Mouse (Mus musculus): Measurements from ENCODE around the gene Dpm2. TPM values are rescaled to one million over a fixed set of nuclear protein-coding genes. Genes with fewer than 3 reads are reported as not detected.

Gene Dpm2
- polyA plus RNA-seq, 1 experiment from 2014 or later: 101 TPM

- H3K4me3 ChIP-seq: no peak overlapping the region
- H3K36me3 ChIP-seq: no peaks in the 10 kb centered on the region
- H3K4me1 ChIP-seq: peaks cover 10% of the 10 kb centered on the region; the same call in 1 of the 2 replicates
- H3K27ac ChIP-seq: peak overlapping the region; percentile 2; the same call in 1 of the 2 replicates
- H3K4me2 ChIP-seq: no peak overlapping the region
- H3K9me3 ChIP-seq: no peaks in the 10 kb centered on the region
- H3K27me3 ChIP-seq: no peaks in the 10 kb centered on the region
- ATAC-seq (ENCODE audit: borderline replicate concordance, extremely low read depth, low FRiP score, low TSS enrichment): no peak
- 63% methylated on average over 9 of the region's 9 CpGs for WGBS
- no peak overlapping the region for H3K9ac ChIP-seq
Observed at GRCm38 (mm10) chr2:32549171-32549570, 21.5 kb upstream of the Dpm2 start.

DNA sequence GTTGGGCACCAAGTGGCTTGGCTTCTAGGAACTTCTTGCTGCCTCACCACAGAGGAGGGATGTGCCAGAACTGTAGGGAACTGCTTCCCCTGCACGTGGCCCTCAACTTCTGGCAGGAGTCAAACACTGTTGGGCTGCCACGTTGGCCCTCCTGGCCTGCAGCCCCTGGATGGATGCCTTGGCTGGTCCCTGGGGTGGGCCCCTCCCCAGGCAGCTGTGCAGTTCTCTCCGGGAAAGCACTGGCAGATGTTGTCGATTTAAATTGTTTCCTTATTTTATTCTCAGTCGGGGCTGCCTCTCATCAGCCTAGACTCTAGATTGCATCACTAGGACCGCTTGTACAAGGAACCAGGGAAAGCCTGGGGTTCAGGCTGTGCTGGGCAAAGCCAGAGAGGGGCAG, 20.9 kb upstream of the Dpm2 start:
- no peaks in the 10 kb centered on the region for H3K9me3 ChIP-seq
- H3K9ac ChIP-seq: no peak overlapping the region
- ATAC-seq (ENCODE audit: borderline replicate concordance, extremely low read depth, low FRiP score, low TSS enrichment): peak; percentile 61; the same call in 1 of the 2 replicates
- no peak overlapping the region for H3K4me3 ChIP-seq
- H3K36me3 ChIP-seq: no peaks in the 10 kb centered on the region
- peaks cover 10% of the 10 kb centered on the region; the same call in 1 of the 2 replicates for H3K4me1 ChIP-seq
- 49% methylated on average over 6 of the region's 6 CpGs for WGBS
- H3K4me2 ChIP-seq: no peak overlapping the region
- H3K27ac ChIP-seq: peak overlapping the region; percentile 2; the same call in 1 of the 2 replicates
- no peaks in the 10 kb centered on the region for H3K27me3 ChIP-seq

GRCm38 (mm10) chr2:32551236-32551635, 19.4 kb upstream of the Dpm2 start:
- no peak overlapping the region for H3K9ac ChIP-seq
- no peaks in the 10 kb centered on the region for H3K9me3 ChIP-seq
- ATAC-seq (ENCODE audit: borderline replicate concordance, extremely low read depth, low FRiP score, low TSS enrichment): no peak
- H3K36me3 ChIP-seq: no peaks in the 10 kb centered on the region
- WGBS: 75% methylated on average over 5 of the region's 5 CpGs
- no peak overlapping the region for H3K27ac ChIP-seq
- no peaks in the 10 kb centered on the region for H3K27me3 ChIP-seq
- no peak overlapping the region for H3K4me2 ChIP-seq
- peaks cover 21% of the 10 kb centered on the region for H3K4me1 ChIP-seq
- H3K4me3 ChIP-seq: no peak overlapping the region

GRCm38 (mm10) chr2:32553592-32554148, 17.0 kb upstream of the Dpm2 start:
- Histone ChIP-seq H3K4me3 (no peak overlapping the region), H3K4me2 (no peak overlapping the region), H3K4me1 (peaks cover 29% of the 10 kb centered on the region), H3K9me3 (no peaks in the 10 kb centered on the region), H3K27me3 (no peaks in the 10 kb centered on the region), H3K27ac (no peak overlapping the region), H3K36me3 (peaks cover 3% of the 10 kb centered on the region; the same call in 1 of the 2 replicates), H3K9ac (no peak overlapping the region)
- ATAC-seq (ENCODE audit: borderline replicate concordance, extremely low read depth, low FRiP score, low TSS enrichment): no peak
- 65% methylated on average over 7 of the region's 7 CpGs for WGBS

DNA sequence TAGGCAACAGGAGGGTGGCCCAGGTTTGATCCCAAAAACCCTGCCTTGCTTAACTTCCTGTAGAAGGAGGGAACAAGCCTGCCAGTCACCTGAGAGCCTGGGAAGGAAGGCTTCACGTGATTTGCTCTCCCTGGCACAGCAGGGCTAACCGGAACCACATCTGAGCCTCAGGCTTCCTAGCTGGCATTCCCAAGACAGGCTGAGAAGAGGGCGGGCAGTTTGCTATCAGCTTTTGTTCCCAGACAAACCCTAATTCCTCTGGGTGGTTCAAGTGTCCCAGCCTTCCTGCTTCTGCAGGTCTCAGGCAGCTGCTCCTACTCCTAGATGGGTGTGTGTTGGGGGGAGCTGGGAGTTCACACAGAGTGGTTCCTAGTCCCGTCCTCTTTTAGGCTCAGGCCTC, 15.2 kb upstream of the Dpm2 start:
- H3K36me3 ChIP-seq: peaks cover 9% of the 10 kb centered on the region; the same call in 1 of the 2 replicates
- WGBS: 46% methylated on average over 4 of the region's 4 CpGs
- no peaks in the 10 kb centered on the region for H3K27me3 ChIP-seq
- H3K4me2 ChIP-seq: no peak overlapping the region
- H3K27ac ChIP-seq: peak overlapping the region; percentile 58
- ATAC-seq (ENCODE audit: borderline replicate concordance, extremely low read depth, low FRiP score, low TSS enrichment): 0 out of 2 replicates have a peak, but pooled peaks have one; percentile 17
- peaks cover 19% of the 10 kb centered on the region for H3K4me1 ChIP-seq
- no peak overlapping the region for H3K4me3 ChIP-seq
- no peaks in the 10 kb centered on the region for H3K9me3 ChIP-seq
- H3K9ac ChIP-seq: no peak overlapping the region

DNA sequence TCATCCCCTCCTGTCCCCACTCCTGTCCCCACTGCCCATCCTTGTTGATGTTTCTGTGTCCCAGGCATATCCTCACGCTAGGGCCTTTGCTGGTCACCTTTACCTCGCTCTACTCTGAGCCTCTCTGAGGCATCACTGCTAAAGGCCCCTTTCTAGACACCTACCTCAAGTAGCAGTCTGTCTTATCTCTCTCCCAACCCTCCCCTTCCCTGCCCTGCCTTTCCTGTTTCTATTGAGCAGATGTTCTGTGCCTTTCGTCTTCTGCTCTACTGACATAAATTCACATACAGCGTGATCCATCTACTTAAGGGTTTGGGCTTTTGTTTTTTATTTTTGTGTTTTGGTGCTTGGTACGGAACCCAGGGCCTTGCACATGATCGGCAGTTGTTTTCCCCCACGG, 14.6 kb upstream of the Dpm2 start:
- Histone ChIP-seq H3K4me3 (no peak overlapping the region), H3K36me3 (peaks cover 14% of the 10 kb centered on the region), H3K9me3 (no peaks in the 10 kb centered on the region), H3K9ac (no peak overlapping the region), H3K4me2 (no peak overlapping the region), H3K4me1 (peaks cover 19% of the 10 kb centered on the region), H3K27me3 (no peaks in the 10 kb centered on the region), H3K27ac (peak overlapping the region; percentile 58)
- WGBS: 71% methylated on average over 7 of the region's 7 CpGs
- no peak for ATAC-seq (ENCODE audit: borderline replicate concordance, extremely low read depth, low FRiP score, low TSS enrichment)

GRCm38 (mm10) chr2:32559570-32559969, 11.1 kb upstream of the Dpm2 start:
- H3K4me1 ChIP-seq: peaks cover 19% of the 10 kb centered on the region
- H3K9ac ChIP-seq: no peak overlapping the region
- no peak; the same call in 1 of the 2 replicates for ATAC-seq (ENCODE audit: borderline replicate concordance, extremely low read depth, low FRiP score, low TSS enrichment)
- H3K27ac ChIP-seq: peak overlapping the region; percentile 34; the same call in 1 of the 2 replicates
- peaks cover 37% of the 10 kb centered on the region for H3K36me3 ChIP-seq
- H3K4me3 ChIP-seq: no peak overlapping the region
- no peaks in the 10 kb centered on the region for H3K27me3 ChIP-seq
- H3K4me2 ChIP-seq: no peak overlapping the region
- WGBS: 57% methylated on average over 5 of the region's 5 CpGs
- H3K9me3 ChIP-seq: no peaks in the 10 kb centered on the region

DNA sequence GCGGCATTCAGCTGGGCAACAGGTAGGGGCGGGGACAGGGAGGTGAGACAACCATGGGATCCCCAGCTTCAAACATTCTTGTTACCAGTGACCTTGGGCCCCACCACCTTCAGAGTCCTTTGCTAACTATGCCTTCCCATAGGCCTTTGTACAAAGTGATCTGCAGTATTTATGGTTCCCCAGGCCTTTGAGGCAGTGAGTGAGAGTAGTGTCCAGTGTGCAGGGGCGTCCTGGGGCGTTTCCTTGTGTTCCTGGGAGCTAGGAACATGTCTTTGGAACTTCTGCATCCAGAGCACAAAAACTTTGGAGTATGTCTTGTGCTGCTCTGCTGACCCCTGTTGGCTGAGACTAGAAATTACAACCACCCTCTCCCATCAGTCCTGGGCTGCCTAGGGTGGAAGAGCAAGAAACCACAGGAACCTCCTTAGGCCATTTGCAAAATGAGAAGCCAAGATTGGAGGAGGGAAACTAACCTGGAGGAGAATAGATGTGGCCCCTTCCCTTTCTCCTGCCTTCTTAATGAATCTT, 4.1 kb upstream of the Dpm2 start:
- Histone ChIP-seq H3K9ac (no peak overlapping the region), H3K36me3 (peaks cover 66% of the 10 kb centered on the region), H3K27me3 (no peaks in the 10 kb centered on the region), H3K9me3 (no peaks in the 10 kb centered on the region), H3K4me2 (no peak overlapping the region), H3K4me1 (peaks cover 4% of the 10 kb centered on the region), H3K4me3 (no peak overlapping the region), H3K27ac (0 out of 2 replicates have a peak overlapping the region, but pooled peaks have one; percentile 6)
- ATAC-seq (ENCODE audit: borderline replicate concordance, extremely low read depth, low FRiP score, low TSS enrichment): no peak
- WGBS: 40% methylated on average over 4 of the region's 4 CpGs

- no peaks in the 10 kb centered on the region for H3K27me3 ChIP-seq
- H3K36me3 ChIP-seq: peaks cover 62% of the 10 kb centered on the region
- WGBS: 47% methylated on average over 5 of the region's 5 CpGs
- no peak overlapping the region for H3K9ac ChIP-seq
- no peak for ATAC-seq (ENCODE audit: borderline replicate concordance, extremely low read depth, low FRiP score, low TSS enrichment)
- no peaks in the 10 kb centered on the region for H3K9me3 ChIP-seq
- H3K27ac ChIP-seq: no peak overlapping the region
- no peak overlapping the region for H3K4me2 ChIP-seq
- no peak overlapping the region for H3K4me3 ChIP-seq
- H3K4me1 ChIP-seq: peaks cover 10% of the 10 kb centered on the region
Observed at GRCm38 (mm10) chr2:32568149-32568548, 2.5 kb upstream of the Dpm2 start.

- no peaks in the 10 kb centered on the region for H3K9me3 ChIP-seq
- peaks cover 54% of the 10 kb centered on the region for H3K36me3 ChIP-seq
- no peak overlapping the region for H3K4me2 ChIP-seq
- WGBS: 79% methylated on average over 3 of the region's 3 CpGs
- no peaks in the 10 kb centered on the region for H3K27me3 ChIP-seq
- no peak overlapping the region for H3K9ac ChIP-seq
- no peak overlapping the region for H3K27ac ChIP-seq
- no peak overlapping the region for H3K4me3 ChIP-seq
- peaks cover 10% of the 10 kb centered on the region for H3K4me1 ChIP-seq
- no peak for ATAC-seq (ENCODE audit: borderline replicate concordance, extremely low read depth, low FRiP score, low TSS enrichment)
Observed at GRCm38 (mm10) chr2:32568941-32569340, 1.7 kb upstream of the Dpm2 start.

DNA sequence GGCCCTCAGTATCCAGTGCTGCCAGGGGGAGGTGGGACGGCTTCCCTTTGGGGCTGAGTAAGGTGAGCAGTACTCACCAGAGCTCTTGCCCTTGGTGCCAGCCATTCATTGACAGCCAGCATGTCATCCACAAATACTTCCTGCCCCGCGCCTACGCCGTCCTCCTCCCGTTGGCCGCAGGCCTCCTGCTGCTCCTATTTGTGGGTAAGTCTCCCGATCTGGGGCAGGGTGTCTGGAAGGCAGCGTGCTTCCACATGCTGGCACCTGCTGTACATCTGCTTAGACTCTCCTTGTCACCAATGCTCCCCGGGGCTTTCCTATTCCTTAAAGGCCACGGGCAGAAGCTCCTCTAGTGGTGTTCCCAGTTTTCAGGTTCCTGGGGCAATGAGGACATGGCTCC, 1.5 kb downstream of the Dpm2 start:
- no peaks in the 10 kb centered on the region for H3K27me3 ChIP-seq
- no peaks in the 10 kb centered on the region for H3K9me3 ChIP-seq
- no peak overlapping the region for H3K27ac ChIP-seq
- no peak for ATAC-seq (ENCODE audit: borderline replicate concordance, extremely low read depth, low FRiP score, low TSS enrichment)
- H3K9ac ChIP-seq: no peak overlapping the region
- WGBS: 91% methylated on average over 11 of the region's 11 CpGs
- H3K4me1 ChIP-seq: peaks cover 18% of the 10 kb centered on the region
- H3K4me2 ChIP-seq: no peak overlapping the region
- peaks cover 26% of the 10 kb centered on the region for H3K36me3 ChIP-seq
- H3K4me3 ChIP-seq: no peak overlapping the region

DNA sequence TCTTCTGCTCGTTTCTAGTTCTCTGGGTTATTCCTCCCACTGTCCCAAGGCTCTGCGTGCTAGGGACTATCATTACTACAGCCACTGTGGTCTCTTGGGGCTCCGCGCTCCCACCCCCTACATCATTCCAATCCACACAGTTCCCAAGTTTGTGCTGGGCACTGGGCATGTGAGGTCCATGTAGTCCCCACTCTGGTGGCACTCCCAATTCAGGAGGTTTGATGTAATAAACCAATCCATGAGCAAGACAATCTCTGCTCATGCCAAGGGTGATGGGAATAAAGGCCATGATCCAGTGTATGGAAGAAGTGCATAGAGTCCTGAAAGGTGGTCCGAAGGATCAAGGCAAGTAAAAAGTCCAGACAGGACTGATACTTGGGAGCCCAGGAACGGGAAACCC, 3.8 kb downstream of the Dpm2 start, which contains the start of gene Pip5kl1:
Gene Pip5kl1, plus strand, starts transcription at position 301 of the 400 bp plus-strand sequence.
- H3K9ac ChIP-seq: peak within 1 kb of the TSS; percentile 30; the same call in 1 of the 2 replicates
- peak within 1 kb of the TSS; percentile 32 for H3K4me3 ChIP-seq
- H3K27me3 ChIP-seq: peaks cover 17% of the 10 kb centered on the region
- no peak for ATAC-seq (ENCODE audit: borderline replicate concordance, extremely low read depth, low FRiP score, low TSS enrichment)
- WGBS: 71% methylated on average over 6 of the region's 6 CpGs
- peaks cover 18% of the 10 kb centered on the region for H3K4me1 ChIP-seq
- peaks cover 5% of the 10 kb centered on the region; the same call in 1 of the 2 replicates for H3K36me3 ChIP-seq
- no peak within 1 kb of the TSS for H3K27ac ChIP-seq
- H3K4me2 ChIP-seq: peak within 1 kb of the TSS; percentile 72
- H3K9me3 ChIP-seq: no peaks in the 10 kb centered on the region

All from lung, embryonic 15.5 days (tissue).